Mouse (Mus musculus) testis, adult 2 months (tissue): ENCODE results near the gene Slc26a10. TPM values are rescaled to one million over a fixed set of nuclear protein-coding genes. Genes with fewer than 3 reads are reported as not detected.
"Not testable (repeated sequence)": the region's sequence is repeated elsewhere in the genome, so short reads cannot be mapped to it uniquely, and the experiment has no call there.

Source experiments
- H3K27ac ChIP-seq: fragments of 200-500 bp; 2 replicates; pipeline ENCODE4 v1.5.1; 2012; ENCODE audit warnings: low read depth, low read length; ENCODE audit not compliant: control insufficient read depth, insufficient read depth
- H3K27me3 ChIP-seq: fragments of 200-500 bp; 2 replicates; pipeline ENCODE4 v1.6.1; 2012; ENCODE audit warnings: mild to moderate bottlenecking, low read length, moderate library complexity; ENCODE audit not compliant: control insufficient read depth, insufficient read depth
- H3K36me3 ChIP-seq: fragments of 200-500 bp; 2 replicates; pipeline ENCODE4 v1.6.1; 2012; ENCODE audit warnings: mild to moderate bottlenecking, low read length; ENCODE audit not compliant: control insufficient read depth, insufficient read depth
- H3K4me1 ChIP-seq: fragments of 200-500 bp; 2 replicates; pipeline ENCODE4 v1.6.1; 2012; ENCODE audit warnings: low read length; ENCODE audit not compliant: control insufficient read depth, insufficient read depth
- H3K4me3 ChIP-seq: fragments of 200-500 bp; 2 replicates; pipeline ENCODE4 v1.5.1; 2012; ENCODE audit warnings: low read depth, mild to moderate bottlenecking, low read length, moderate library complexity, mixed read lengths; ENCODE audit not compliant: control insufficient read depth
- CTCF ChIP-seq: fragments of 200-500 bp; IDR thresholded peaks from 2 replicates; pipeline ENCODE4 v1.5.1; 2012; ENCODE audit warnings: low read depth, mild to moderate bottlenecking, inconsistent platforms, low read length, moderate library complexity; ENCODE audit not compliant: control insufficient read depth, insufficient read depth, insufficient replicate concordance
- POLR2A ChIP-seq: fragments of 200-500 bp; IDR thresholded peaks from 2 replicates; pipeline ENCODE4 v1.6.1; 2012; ENCODE audit warnings: low read depth, mild to moderate bottlenecking, inconsistent platforms, low read length, moderate library complexity; ENCODE audit not compliant: control insufficient read depth
- polyA plus RNA-seq: library from polyadenylated mRNA; depleted of rRNA; stranded (reverse); fragments of >200 nt; gene quantifications from 2 replicates; pipeline ENCODE4 v1.2.3, GENCODE M21; 2012

Slc26a10 gene
- polyA plus RNA-seq, 1 experiment = 11.5 TPM

DNA sequence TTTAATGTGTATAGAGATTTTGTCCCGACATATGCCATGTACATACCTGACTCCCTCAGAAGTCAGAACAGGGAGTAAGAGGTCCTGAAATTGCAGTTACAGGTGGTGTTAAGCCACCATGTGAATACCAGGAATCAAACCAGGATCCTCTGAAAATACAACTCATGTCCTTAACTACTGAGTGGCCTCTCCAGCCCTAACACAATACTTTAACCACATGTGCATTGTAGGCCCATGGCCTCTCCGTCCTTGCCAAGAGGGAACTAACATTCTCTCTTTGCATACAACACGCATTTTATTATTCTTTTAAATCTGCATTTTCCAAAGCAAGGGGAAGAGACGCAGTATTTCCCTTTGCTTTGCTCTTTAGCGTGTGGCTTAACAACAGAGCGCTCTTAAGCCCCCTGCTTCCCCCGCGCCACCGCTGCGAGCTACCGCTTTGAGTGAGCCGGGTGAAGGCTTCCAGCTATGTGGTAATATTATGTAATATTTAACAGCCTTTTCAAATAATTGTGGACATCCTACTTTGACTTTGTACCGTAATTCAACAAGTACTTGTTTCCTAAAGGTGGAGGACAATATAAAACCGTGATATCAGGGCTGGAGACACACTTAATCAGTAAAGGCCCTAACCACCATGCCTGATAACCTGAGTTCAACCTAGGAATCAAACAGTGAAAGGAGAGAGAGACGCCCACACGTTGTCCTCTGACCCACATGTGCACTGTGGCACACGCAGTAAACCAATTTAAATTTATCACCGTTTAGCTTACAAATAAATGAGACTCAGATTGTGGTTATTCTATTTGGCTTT, 41.9 kb downstream of the Slc26a10 start:
- no peak overlapping the region for H3K4me3 ChIP-seq
- H3K4me1 ChIP-seq = peaks cover 7% of the 10 kb centered on the region
- H3K27me3 ChIP-seq = no peaks in the 10 kb centered on the region
- no peak overlapping the region for H3K27ac ChIP-seq
- no peak for TF ChIP-seq POLR2A
- no peak for TF ChIP-seq CTCF
- no peaks in the 10 kb centered on the region for H3K36me3 ChIP-seq

DNA sequence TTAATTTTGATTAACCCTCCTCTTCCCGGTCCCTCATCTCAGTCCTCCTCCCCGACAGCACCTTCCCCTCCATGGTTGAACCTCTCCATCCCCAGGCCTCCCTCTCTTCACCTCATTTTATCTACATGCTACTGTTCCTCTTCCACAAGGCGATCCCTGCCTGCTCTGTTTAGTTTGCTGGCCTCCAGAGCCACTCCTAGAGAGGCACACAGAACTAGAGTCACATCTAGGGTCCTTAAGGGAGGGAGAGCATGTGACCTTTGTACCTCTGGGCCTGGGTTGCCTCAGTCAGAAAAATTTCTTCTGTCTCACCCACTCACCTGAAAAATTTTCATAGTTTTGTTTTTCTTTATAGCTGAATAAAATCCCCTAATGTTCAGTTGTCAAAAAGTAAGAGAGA, 42.5 kb downstream of the Slc26a10 start:
- Histone ChIP-seq H3K27ac (no peak overlapping the region), H3K4me3 (no peak overlapping the region), H3K4me1 (peaks cover 6% of the 10 kb centered on the region), H3K36me3 (no peaks in the 10 kb centered on the region), H3K27me3 (no peaks in the 10 kb centered on the region)
- no peak for TF ChIP-seq POLR2A
- no peak for TF ChIP-seq CTCF

DNA sequence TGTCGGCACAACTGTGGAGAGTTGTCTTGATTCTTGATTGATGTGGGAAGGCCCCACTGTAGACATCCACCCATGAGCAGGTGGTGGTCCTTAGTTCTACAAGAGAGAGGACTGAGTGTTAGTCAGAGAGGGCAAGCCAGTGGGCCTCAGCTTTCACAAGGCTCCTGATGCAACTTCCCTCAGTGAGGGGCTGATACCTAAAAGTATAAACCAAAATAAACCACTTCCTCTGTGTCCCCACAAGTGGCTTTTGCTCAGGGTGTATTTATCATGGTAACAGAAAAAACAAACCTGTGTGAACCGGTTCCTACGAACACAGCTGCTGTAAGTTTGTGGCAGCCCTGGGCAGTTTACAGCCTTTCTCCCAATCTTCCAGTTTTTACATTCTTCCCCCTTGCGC, 43.9 kb downstream of the Slc26a10 start:
- Histone ChIP-seq H3K4me3 (no peak overlapping the region), H3K4me1 (peaks cover 6% of the 10 kb centered on the region), H3K27me3 (no peaks in the 10 kb centered on the region), H3K36me3 (no peaks in the 10 kb centered on the region), H3K27ac (no peak overlapping the region)
- TF ChIP-seq POLR2A (no peak), CTCF (no peak)

DNA sequence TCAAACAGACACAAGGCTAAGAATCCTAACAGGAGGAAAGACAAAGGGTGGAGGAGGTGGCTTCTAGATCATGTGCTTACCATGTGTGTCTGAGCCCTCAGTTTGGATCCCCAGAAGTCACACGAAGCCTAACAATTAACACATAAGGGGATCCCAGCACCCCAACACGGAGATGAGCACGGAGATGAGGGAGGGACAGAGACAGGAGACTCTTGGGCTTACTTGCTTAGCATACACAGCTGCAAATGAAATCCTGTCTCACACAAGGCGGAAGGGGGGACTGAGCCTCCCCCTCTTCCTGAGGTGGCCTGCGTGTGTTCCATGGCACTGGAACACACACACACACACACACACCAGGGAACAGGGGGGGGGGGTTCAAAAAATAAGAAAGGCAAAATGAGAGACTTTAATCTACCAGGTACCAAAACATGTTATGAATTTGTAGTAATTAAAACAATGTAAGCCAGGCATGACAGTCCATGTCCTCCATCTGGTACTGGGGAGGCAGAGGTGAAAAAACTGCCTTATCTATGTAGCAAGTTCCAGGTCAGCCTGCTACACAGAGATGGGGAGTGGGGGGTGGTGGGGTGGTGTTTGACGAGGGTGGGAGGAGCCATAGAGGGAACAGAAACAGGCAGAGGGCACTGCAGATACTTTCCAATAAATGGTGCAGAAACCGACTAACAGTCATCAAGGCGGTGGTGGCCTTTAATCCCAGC, 45.2 kb downstream of the Slc26a10 start:
- Histone ChIP-seq H3K36me3 (no peaks in the 10 kb centered on the region), H3K27ac (no peak overlapping the region; the same call in 1 of the 2 replicates), H3K27me3 (no peaks in the 10 kb centered on the region), H3K4me1 (peaks cover 3% of the 10 kb centered on the region), H3K4me3 (no peak overlapping the region)
- TF ChIP-seq POLR2A (no peak), CTCF (no peak)

DNA sequence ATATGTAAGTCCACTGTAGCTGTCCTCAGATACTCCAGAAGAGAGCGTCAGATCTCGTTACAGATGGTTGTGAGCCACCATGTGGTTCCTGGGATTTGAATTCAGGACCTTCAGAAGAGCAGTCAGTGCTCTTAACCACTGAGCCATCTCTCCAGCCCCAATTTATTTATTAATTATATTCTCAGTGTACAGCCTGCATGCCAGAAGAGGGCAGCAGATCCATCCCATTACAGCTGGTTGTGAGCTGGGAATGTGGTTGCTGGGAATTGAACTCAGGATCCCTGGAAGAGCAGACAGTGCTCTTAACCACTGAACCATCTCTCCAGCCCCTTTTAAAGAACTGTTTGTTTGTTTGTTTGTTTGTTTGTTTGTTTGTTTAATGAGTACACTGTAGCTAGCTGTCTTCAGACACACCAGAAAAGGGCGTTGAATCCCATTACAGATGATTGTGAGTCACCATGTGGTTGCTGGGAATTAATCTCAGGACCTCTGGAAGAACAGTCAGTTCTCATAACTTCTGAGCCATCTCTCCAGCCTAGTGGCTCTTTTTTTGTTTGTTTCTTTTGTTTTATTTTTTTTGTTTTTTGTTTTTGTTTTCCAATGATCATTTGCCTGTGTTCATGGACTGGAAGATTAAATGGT, 45.9 kb downstream of the Slc26a10 start:
- H3K27me3 ChIP-seq, H3K4me3 ChIP-seq, H3K4me1 ChIP-seq, H3K27ac ChIP-seq, H3K36me3 ChIP-seq: not testable (repeated sequence)

DNA sequence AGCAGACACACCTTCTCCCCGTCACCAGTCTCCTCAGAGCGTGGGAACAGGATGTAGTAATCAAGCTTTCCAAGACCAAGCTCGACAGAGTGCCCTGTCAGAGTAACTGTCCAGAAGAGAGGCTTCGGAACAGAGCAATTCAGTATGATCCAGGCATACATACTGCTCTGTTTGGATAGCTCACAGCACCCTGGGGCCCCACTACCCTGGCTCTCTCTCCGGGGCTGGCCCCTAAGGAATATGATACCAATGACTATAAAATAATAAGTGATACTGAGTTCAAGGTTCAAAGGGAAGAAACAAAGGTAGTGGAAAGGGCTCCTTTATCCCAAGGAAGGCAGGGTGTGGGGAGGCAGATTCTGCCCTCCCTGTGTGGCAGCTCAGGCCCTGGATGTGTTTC, 48.0 kb downstream of the Slc26a10 start:
- Histone ChIP-seq H3K27me3 (no peaks in the 10 kb centered on the region), H3K36me3 (no peaks in the 10 kb centered on the region), H3K4me3 (no peak overlapping the region), H3K4me1 (peaks cover 3% of the 10 kb centered on the region), H3K27ac (no peak overlapping the region)
- TF ChIP-seq CTCF = no peak
- no peak for TF ChIP-seq POLR2A

DNA sequence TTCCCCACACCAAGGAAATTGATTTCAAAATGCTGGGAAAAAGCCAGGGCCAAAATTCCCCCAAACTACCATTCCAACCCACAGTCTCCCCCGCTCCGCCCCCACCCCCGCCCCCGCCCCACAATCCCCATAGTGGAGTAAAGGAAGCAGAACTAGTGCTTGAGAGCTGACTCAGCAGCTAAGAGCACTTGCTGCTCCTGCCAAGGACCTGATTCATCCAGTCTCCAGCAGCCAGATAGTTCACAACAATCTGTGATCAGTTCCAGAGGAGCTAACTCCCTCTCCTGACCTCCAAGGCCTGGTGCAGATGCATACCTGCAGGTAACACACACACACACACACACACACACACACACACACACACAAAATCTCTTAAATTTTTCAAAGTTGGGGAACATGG, 51.0 kb downstream of the Slc26a10 start:
- Histone ChIP-seq H3K27me3 (no peaks in the 10 kb centered on the region), H3K27ac (no peak overlapping the region), H3K36me3 (no peaks in the 10 kb centered on the region), H3K4me3 (no peak overlapping the region), H3K4me1 (peaks cover 3% of the 10 kb centered on the region)
- TF ChIP-seq CTCF (no peak), POLR2A (no peak)
